Mouse (Mus musculus): ENCODE measurements around the gene Ak7. TPM values are rescaled to one million over a fixed set of nuclear protein-coding genes. Genes with fewer than 3 reads are reported as not detected.

The Ak7 gene
- polyA plus RNA-seq (2017; shearing (Covaris generic)): 0.61 TPM

DNA sequence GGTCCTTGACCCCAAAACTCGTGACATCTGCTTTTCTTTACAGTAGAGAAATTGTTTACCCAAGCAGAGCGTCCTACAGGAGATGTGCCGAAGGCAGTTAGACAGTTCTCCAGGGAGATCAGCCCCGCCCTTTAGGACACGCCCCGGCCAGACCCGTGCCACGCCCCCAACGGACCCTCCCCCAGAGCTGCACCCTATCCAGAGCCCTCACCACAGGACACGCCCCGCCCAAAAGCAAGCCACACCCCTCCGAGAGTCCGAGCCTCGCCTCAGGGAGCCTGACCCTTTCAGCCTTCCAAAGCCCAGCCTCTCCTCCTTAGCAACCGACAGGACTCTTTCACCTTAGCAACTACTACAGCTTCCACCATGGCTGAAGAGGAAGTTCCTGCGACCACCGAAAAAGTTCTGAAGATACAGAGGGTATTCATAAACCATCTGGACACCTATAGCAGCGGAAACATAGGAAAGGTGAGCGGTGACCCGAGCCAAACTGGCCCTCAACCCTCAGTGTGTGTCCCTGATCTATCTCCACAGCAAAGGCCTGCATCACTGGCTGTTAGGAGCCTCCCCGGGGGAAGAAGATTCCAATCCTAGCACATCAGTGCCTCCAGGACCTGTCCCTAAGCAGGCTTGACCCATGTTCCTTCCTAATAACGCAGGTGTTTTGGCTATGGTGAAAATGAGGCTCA is at the start of gene Ak7:
Gene Ak7, plus strand, starts transcription at position 178 of the 689 bp plus-strand sequence.

DNA sequence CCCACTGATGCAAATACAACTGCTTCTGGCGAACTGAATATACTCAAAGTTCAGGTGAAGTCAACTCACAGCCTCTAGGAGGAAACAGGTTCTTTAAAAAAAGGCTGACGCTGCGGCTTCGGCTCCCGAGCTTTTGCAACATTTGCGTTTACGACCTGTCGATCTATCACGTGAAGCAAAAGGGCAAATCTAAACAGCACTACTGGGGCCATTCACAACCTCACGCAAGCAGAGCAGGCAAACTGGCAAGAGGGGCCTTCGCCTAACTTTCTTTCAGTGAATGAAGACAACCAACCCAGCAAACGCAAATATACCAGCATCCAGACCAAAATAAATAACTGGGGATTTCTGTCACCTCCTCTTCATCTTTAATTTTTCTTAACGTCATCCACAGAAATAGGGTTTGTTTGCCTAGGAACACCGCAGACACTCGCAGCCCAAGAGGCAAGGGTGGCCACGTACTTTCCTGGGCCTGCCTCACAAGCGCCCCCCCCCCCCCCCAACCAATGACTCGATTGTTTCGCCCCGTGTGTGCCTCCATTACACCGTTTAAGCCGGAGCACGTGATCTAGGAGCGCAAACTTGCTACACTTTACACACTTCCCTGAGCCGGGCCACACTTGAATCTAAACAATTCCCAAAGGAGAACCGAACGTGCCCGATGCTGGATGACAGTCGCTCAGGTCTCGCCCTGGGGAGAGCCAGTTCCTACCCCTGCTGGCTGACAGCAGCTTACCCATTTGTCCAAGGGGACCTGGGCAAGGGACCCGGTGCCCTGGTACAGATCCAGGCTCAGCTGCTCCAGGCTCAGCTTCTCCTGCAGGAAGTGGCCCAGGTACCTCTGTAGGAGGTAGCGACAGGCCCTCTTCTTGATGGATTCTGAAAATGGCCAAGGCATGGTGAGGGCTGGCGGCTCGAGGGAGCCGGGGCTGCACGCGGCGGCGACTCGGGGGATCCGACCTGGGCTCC is 21.6 kb upstream of the Ak7 start, which contains the start of gene Gskip:
Gene Gskip, plus strand, starts transcription at position 897 of the 969 bp plus-strand sequence.

DNA sequence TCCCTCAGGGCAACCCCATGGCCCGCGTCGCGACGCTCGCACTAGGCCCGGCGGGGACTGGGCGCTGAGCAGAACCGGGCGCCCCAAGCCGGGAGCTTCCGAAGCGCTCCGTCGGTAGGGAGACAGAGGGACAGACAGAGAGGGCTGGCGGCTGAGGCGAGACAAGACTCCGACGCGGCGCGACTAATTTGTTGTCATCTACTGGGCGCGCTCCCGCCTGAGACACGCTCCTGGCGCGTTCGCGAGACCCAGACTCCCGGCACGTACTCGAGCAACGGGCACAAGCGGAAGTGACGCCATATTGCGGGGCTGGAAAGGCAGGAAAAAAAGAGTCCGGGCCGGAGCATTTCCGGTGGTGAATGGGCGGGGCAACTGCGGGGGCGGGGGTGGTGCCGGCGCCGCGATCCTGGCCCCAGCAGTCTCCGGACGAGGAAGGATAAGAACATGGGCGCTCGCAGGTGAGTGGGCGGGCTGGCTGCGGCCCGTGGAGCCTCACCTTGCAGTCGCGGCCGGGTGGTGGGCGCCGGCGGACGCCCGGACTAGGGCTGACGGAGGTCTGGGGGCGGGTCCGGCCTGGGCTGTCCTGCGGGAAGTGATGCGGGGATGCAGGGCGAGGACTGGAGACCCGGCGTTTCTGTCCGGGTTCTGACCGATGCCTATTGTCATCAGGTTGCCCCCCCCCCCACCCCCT is 20.6 kb upstream of the Ak7 start, which contains the start of gene Atg2b:
Gene Atg2b, minus strand, starts transcription at position 211 of the 691 bp plus-strand sequence.

DNA sequence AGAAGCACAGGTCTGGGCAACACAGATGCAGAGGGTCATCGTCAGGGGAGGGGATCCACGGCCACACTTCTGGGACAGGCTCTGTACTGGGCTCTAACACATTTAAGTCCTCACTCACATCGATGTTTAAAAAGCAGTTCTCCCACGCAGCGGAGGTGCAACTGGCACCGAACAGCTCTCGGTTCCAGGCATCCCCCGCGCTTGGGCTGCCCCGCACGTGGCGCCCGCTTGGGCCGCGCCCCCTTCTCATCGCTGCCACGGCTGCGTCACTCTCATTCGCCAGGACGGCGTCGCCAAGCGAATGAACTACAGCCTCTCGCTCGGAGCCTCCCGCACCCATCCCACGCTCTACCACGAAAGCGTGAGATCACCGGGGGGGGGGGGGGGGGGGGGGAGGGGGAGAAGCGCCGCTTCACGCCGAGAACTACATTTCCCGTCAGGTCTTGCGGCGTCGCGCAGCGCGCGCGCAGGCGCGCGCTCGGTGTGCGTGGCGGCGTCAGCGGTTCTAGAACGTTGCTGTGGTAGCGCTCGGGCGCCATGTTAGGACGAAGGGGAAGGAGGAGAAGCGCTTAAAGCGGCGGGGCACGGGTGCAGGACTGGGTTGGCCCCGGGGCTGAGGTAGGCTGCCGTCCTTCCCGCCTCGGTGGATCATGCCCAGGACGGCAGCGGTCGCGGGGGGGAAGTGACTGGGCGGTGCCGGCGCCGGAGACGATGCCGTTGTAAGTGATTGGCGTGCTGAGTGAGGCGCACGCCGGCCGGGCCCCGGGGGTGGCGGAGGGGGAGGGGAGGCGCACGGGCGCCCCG is 78.6 kb downstream of the Ak7 start, which contains the start of gene Papola:
Gene Papola, plus strand, starts transcription at position 499 of the 804 bp plus-strand sequence.

Other genes starting within 250 kb of the Ak7 start
- not detected for gene Bdkrb2, start 142.8 kb upstream of the Ak7 start, polyA plus RNA-seq (2017; shearing (Covaris generic))
- 0.22 TPM for gene Bdkrb1, start 102.9 kb upstream of the Ak7 start, polyA plus RNA-seq (2017; shearing (Covaris generic))
- gene Gskip, start 21.1 kb upstream of the Ak7 start, polyA plus RNA-seq (2017; shearing (Covaris generic)): 41.6 TPM
- 23.0 TPM for gene Atg2b, start 20.8 kb upstream of the Ak7 start, polyA plus RNA-seq (2017; shearing (Covaris generic))
- gene Papola, start 78.7 kb downstream of the Ak7 start, polyA plus RNA-seq (2017; shearing (Covaris generic)): 252 TPM